ENCODE assay signal across 15 mouse cellular contexts in the genomic region with DNA sequence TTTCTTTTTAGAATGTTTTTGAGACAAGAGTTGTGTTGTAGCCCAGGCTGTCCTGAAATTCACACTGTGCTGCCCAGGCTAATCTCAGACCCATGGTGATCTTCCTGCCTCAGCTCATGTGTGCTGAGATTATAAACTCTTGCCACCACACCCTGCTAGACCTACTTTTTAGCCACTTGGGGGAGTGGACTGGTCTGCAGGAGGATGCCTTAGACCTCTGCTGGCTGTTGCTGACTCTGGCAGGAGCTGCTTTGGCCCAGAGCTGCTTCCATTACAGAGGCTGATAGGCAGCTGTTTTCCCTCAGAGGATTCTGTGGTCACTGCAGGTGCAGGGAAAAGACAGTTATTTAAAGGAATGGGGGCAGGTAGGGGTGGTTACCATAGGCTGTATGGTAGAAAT. TPM values are rescaled to one million over a fixed set of nuclear protein-coding genes. Genes with fewer than 3 reads are reported as not detected.
DNase-seq lines count a peak whose midpoint lies in the region; ATAC-seq and TF ChIP-seq lines count a peak whose summit lies in the region.
"Had no signal": no experiment of that assay in that cellular context is flagged by ENCODE, and none has a peak within 500 bp of the region (broad histone marks: within the 10 kb centered on the region; RNA-seq: fewer than 3 reads in every experiment).

No protein-coding gene starts in this region.

- H3K36me3 ChIP-seq in intestine, postnatal 0 days (ENCODE audit: control insufficient read depth, insufficient read depth) = peaks cover 9% of the 10 kb centered on the region; the same call in 1 of the 2 replicates
- H3K36me3 ChIP-seq in intestine, embryonic 15.5 days = no peaks in the 10 kb centered on the region
- no peaks in the 10 kb centered on the region; the same call in 1 of the 2 replicates for H3K36me3 ChIP-seq in liver, postnatal 0 days (replicated peaks; ENCODE audit: insufficient read depth, low read length)
- peaks cover 42% of the 10 kb centered on the region for H3K36me3 ChIP-seq in limb, embryonic 10.5 days
- peaks cover 19% of the 10 kb centered on the region for H3K36me3 ChIP-seq in heart, embryonic 12.5 days

- no peak overlapping the region for H3K4me2 ChIP-seq in intestine, postnatal 0 days (replicated peaks; ENCODE audit: low read depth)
- H3K4me2 ChIP-seq in intestine, embryonic 15.5 days (replicated peaks) = no peak overlapping the region
- H3K4me2 ChIP-seq in liver, postnatal 0 days (ENCODE audit: low read depth, low read length) = no peak overlapping the region
- no peak overlapping the region for H3K4me2 ChIP-seq in heart, embryonic 12.5 days
- H3K4me2 ChIP-seq: embryonic facial prominence, embryonic 15.5 days; forebrain, embryonic 15.5 days; limb, embryonic 15.5 days had no signal

- TF ChIP-seq EP300 in liver, postnatal 0 days (IDR thresholded peaks at IDR 0.05; ENCODE audit: low read depth) = no peak

- H3K4me3 ChIP-seq in intestine, postnatal 0 days (ENCODE audit: low read depth, low read length) = no peak overlapping the region
- no peak overlapping the region for H3K4me3 ChIP-seq in intestine, embryonic 15.5 days (replicated peaks)
- H3K4me3 ChIP-seq in bone marrow, adult 2 months (replicated peaks; ENCODE audit: control insufficient read depth, low read depth, low read length) = no peak overlapping the region
- no peak overlapping the region for H3K4me3 ChIP-seq in liver, postnatal 0 days (ENCODE audit: low read depth, low read length)
- H3K4me3 ChIP-seq in limb, embryonic 10.5 days = no peak overlapping the region
- H3K4me3 ChIP-seq in heart, embryonic 12.5 days = no peak overlapping the region
- H3K4me3 ChIP-seq: embryonic facial prominence, embryonic 15.5 days; forebrain, embryonic 15.5 days; left cerebral cortex, adult 2 months; limb, embryonic 15.5 days had no signal

- no peak for ATAC-seq in intestine, postnatal 0 days
- ATAC-seq in intestine, embryonic 15.5 days = no peak
- no peak for ATAC-seq in liver, postnatal 0 days
- no peak for ATAC-seq in inflammation-experienced regulatory T-cells, adult 6 months
- ATAC-seq in heart, embryonic 12.5 days (ENCODE audit: insufficient number of reproducible peaks, low FRiP score) = no peak
- ATAC-seq: forebrain, embryonic 15.5 days had no signal

- H3K4me1 ChIP-seq in intestine, postnatal 0 days (replicated peaks; ENCODE audit: control insufficient read depth, insufficient read depth, low read length) = peaks cover 3% of the 10 kb centered on the region; the same call in 1 of the 2 replicates
- H3K4me1 ChIP-seq in intestine, embryonic 15.5 days (replicated peaks) = 0 out of 2 replicates have a peak, but pooled peaks cover 4% of the 10 kb centered on the region
- H3K4me1 ChIP-seq in bone marrow, adult 2 months (ENCODE audit: control insufficient read depth, insufficient read depth, low read length) = no peaks in the 10 kb centered on the region; the same call in 1 of the 2 replicates
- H3K4me1 ChIP-seq in liver, postnatal 0 days (ENCODE audit: insufficient read depth) = peaks cover 10% of the 10 kb centered on the region
- no peaks in the 10 kb centered on the region for H3K4me1 ChIP-seq in limb, embryonic 10.5 days
- peaks cover 5% of the 10 kb centered on the region; the same call in 1 of the 2 replicates for H3K4me1 ChIP-seq in heart, embryonic 12.5 days (replicated peaks)
- H3K4me1 ChIP-seq: forebrain, embryonic 15.5 days; limb, embryonic 15.5 days had no signal

- H3K27ac ChIP-seq in intestine, postnatal 0 days (ENCODE audit: low read depth, low read length) = no peak overlapping the region
- no peak overlapping the region for H3K27ac ChIP-seq in intestine, embryonic 15.5 days
- no peak overlapping the region for H3K27ac ChIP-seq in bone marrow, adult 2 months (ENCODE audit: control insufficient read depth, insufficient read depth, low read depth, low read length, poor library complexity)
- no peak overlapping the region for H3K27ac ChIP-seq in liver, postnatal 0 days (ENCODE audit: low read depth)
- no peak overlapping the region for H3K27ac ChIP-seq in limb, embryonic 10.5 days
- no peak overlapping the region for H3K27ac ChIP-seq in heart, embryonic 12.5 days (ENCODE audit: poor library complexity, severe bottlenecking)
- H3K27ac ChIP-seq: embryonic facial prominence, embryonic 15.5 days; forebrain, embryonic 15.5 days; left cerebral cortex, adult 2 months; limb, embryonic 15.5 days; macrophage had no signal

- H3K27me3 ChIP-seq in intestine, postnatal 0 days (replicated peaks; ENCODE audit: control insufficient read depth, insufficient read depth, low read length) = no peaks in the 10 kb centered on the region
- no peaks in the 10 kb centered on the region for H3K27me3 ChIP-seq in intestine, embryonic 15.5 days (replicated peaks)
- H3K27me3 ChIP-seq in liver, postnatal 0 days (ENCODE audit: insufficient read depth, low read length) = no peaks in the 10 kb centered on the region
- H3K27me3 ChIP-seq in limb, embryonic 10.5 days (ENCODE audit: low read depth, poor library complexity, severe bottlenecking) = no peaks in the 10 kb centered on the region
- H3K27me3 ChIP-seq in heart, embryonic 12.5 days (replicated peaks) = no peaks in the 10 kb centered on the region
- H3K27me3 ChIP-seq: embryonic facial prominence, embryonic 15.5 days; forebrain, embryonic 15.5 days; limb, embryonic 15.5 days had no signal

- peak; percentile 46 for TF ChIP-seq CTCF in intestine, postnatal 0 days (IDR thresholded peaks at IDR 0.05; ENCODE audit: low read depth)
- TF ChIP-seq CTCF in bone marrow, adult 2 months (IDR thresholded peaks at IDR 0.05; ENCODE audit: control insufficient read depth, insufficient read depth, low read length) = peak; percentile 25; the same call in 1 of the 2 replicates
- TF ChIP-seq CTCF in liver, postnatal 0 days (IDR thresholded peaks at IDR 0.05; ENCODE audit: low read depth) = peak; percentile 33

- DNase-seq in 3T3-L1 (ENCODE audit: low read depth, low spot score) = peak; percentile 4
- no peak for DNase-seq in liver, postnatal 0 days
- DNase-seq in limb, embryonic 10.5 days (ENCODE audit: low spot score) = no peak
- DNase-seq: cerebellum, adult 18-20 months; kidney, adult 8-10 months had no signal

- no peak for TF ChIP-seq POLR2A in bone marrow, adult 2 months (IDR thresholded peaks at IDR 0.05; ENCODE audit: borderline replicate concordance, control insufficient read depth, low read depth, low read length)

- H3K9me3 ChIP-seq in intestine, postnatal 0 days (ENCODE audit: control insufficient read depth) = no peaks in the 10 kb centered on the region
- H3K9me3 ChIP-seq in intestine, embryonic 15.5 days = no peaks in the 10 kb centered on the region
- no peaks in the 10 kb centered on the region for H3K9me3 ChIP-seq in liver, postnatal 0 days (ENCODE audit: low read length)
- no peaks in the 10 kb centered on the region for H3K9me3 ChIP-seq in limb, embryonic 10.5 days (replicated peaks)
- no peaks in the 10 kb centered on the region for H3K9me3 ChIP-seq in heart, embryonic 12.5 days (replicated peaks)
- H3K9me3 ChIP-seq: embryonic facial prominence, embryonic 15.5 days; forebrain, embryonic 15.5 days; limb, embryonic 15.5 days had no signal

- no peak overlapping the region for H3K9ac ChIP-seq in intestine, postnatal 0 days (ENCODE audit: low read depth, low read length)
- no peak overlapping the region for H3K9ac ChIP-seq in intestine, embryonic 15.5 days
- H3K9ac ChIP-seq in liver, postnatal 0 days (replicated peaks) = no peak overlapping the region
- no peak overlapping the region for H3K9ac ChIP-seq in heart, embryonic 12.5 days
- H3K9ac ChIP-seq: embryonic facial prominence, embryonic 15.5 days; forebrain, embryonic 15.5 days; limb, embryonic 15.5 days had no signal

RNA-seq across cellular contexts. Expression of a gene that starts 17.7 kb away (rescaled TPM):
- 31.6 and 33.5 TPM in 2 replicates for polyA plus RNA-seq in intestine, postnatal 0 days (2015; fragmentation: Nextera tagmentation; extraction: Ambion mirVana)
- 29.0 and 32.0 TPM in 2 replicates for polyA plus RNA-seq in intestine, embryonic 15.5 days (2015; fragmentation: Nextera tagmentation; extraction: Ambion mirVana)
- 7.6 and 9.0 TPM in 2 replicates for polyA plus RNA-seq in bone marrow, adult 2 months (2011; ENCODE audit: insufficient read depth, insufficient read length, low replicate concordance, missing spikeins)
- 9.9 and 11.8 TPM in 2 replicates for polyA plus RNA-seq in liver, postnatal 0 days (2015; fragmentation: Nextera tagmentation; extraction: Ambion mirVana)
- polyA plus RNA-seq in limb, embryonic 10.5 days (2016; fragmentation: Nextera tagmentation; extraction: Ambion mirVana) = 32.9 and 33.2 TPM in 2 replicates
- 1 to 10 TPM; 3.3 to 7.0 (median 3.4) TPM for polyA plus RNA-seq in inflammation-experienced regulatory T-cells, adult 6 months (2017; shearing (Covaris generic))
- polyA plus RNA-seq in heart, embryonic 12.5 days (2016; fragmentation: Nextera tagmentation; extraction: Ambion mirVana) = 26.2 and 27.5 TPM in 2 replicates

RNA-seq across cellular contexts. Expression of a gene that starts 46.5 kb away (rescaled TPM):
- 640 and 727 TPM in 2 replicates for polyA plus RNA-seq in intestine, postnatal 0 days (2015; fragmentation: Nextera tagmentation; extraction: Ambion mirVana)
- polyA plus RNA-seq in intestine, embryonic 15.5 days (2015; fragmentation: Nextera tagmentation; extraction: Ambion mirVana) = 592 and 625 TPM in 2 replicates
- 36.8 and 38.3 TPM in 2 replicates for polyA plus RNA-seq in bone marrow, adult 2 months (2011; ENCODE audit: insufficient read depth, insufficient read length, low replicate concordance, missing spikeins)
- polyA plus RNA-seq in liver, postnatal 0 days (2015; fragmentation: Nextera tagmentation; extraction: Ambion mirVana) = 196 and 201 TPM in 2 replicates
- polyA plus RNA-seq in limb, embryonic 10.5 days (2016; fragmentation: Nextera tagmentation; extraction: Ambion mirVana) = 464 and 513 TPM in 2 replicates
- 100 to 1,000 TPM; 244 to 322 (median 274) TPM for polyA plus RNA-seq in inflammation-experienced regulatory T-cells, adult 6 months (2017; shearing (Covaris generic))
- 466 and 469 TPM in 2 replicates for polyA plus RNA-seq in heart, embryonic 12.5 days (2016; fragmentation: Nextera tagmentation; extraction: Ambion mirVana)

RNA-seq across cellular contexts. Expression of a gene that starts 56.6 kb away (rescaled TPM):
- 62.6 and 63.5 TPM in 2 replicates for polyA plus RNA-seq in intestine, postnatal 0 days (2015; fragmentation: Nextera tagmentation; extraction: Ambion mirVana)
- 42.2 and 48.8 TPM in 2 replicates for polyA plus RNA-seq in intestine, embryonic 15.5 days (2015; fragmentation: Nextera tagmentation; extraction: Ambion mirVana)
- 58.3 and 75.2 TPM in 2 replicates for polyA plus RNA-seq in bone marrow, adult 2 months (2011; ENCODE audit: insufficient read depth, insufficient read length, low replicate concordance, missing spikeins)
- 11.7 and 12.3 TPM in 2 replicates for polyA plus RNA-seq in liver, postnatal 0 days (2015; fragmentation: Nextera tagmentation; extraction: Ambion mirVana)
- polyA plus RNA-seq in limb, embryonic 10.5 days (2016; fragmentation: Nextera tagmentation; extraction: Ambion mirVana) = 14.3 and 17.2 TPM in 2 replicates
- 10 to 100 TPM; 17.6 to 23.4 (median 19.2) TPM for polyA plus RNA-seq in inflammation-experienced regulatory T-cells, adult 6 months (2017; shearing (Covaris generic))
- polyA plus RNA-seq in heart, embryonic 12.5 days (2016; fragmentation: Nextera tagmentation; extraction: Ambion mirVana) = 125 and 127 TPM in 2 replicates
